Mouse (Mus musculus): Measurements from ENCODE around the gene Rabl3. TPM values are rescaled to one million over a fixed set of nuclear protein-coding genes. Genes with fewer than 3 reads are reported as not detected.

The Rabl3 gene
- polyA plus RNA-seq, 1 experiment from 2014 or later, result 33.5 TPM

- Histone ChIP-seq H3K4me2 (replicated peaks) (no peak overlapping the region), H3K9me3 (no peaks in the 10 kb centered on the region), H3K9ac (no peak overlapping the region), H3K4me3 (no peak overlapping the region), H3K4me1 (no peaks in the 10 kb centered on the region), H3K27me3 (no peaks in the 10 kb centered on the region), H3K36me3 (no peaks in the 10 kb centered on the region), H3K27ac (no peak overlapping the region)
- WGBS, result 93% methylated on average over 2 of the region's 2 CpGs
- no peak for ATAC-seq (ENCODE audit: insufficient number of reproducible peaks, insufficient read depth, low FRiP score, low TSS enrichment)
Measured at GRCm38 (mm10) chr16:37550981-37551380, 11.3 kb downstream of the Rabl3 start.

GRCm38 (mm10) chr16:37552824-37553223 lies 13.1 kb downstream of the Rabl3 start:
- no peaks in the 10 kb centered on the region for H3K27me3 ChIP-seq
- ATAC-seq (ENCODE audit: insufficient number of reproducible peaks, insufficient read depth, low FRiP score, low TSS enrichment), result no peak
- WGBS, result 82% methylated on average over 3 of the region's 3 CpGs
- H3K27ac ChIP-seq, result no peak overlapping the region
- no peak overlapping the region for H3K4me2 ChIP-seq (replicated peaks)
- peaks cover 7% of the 10 kb centered on the region; the same call in 1 of the 2 replicates for H3K36me3 ChIP-seq
- H3K4me1 ChIP-seq, result no peaks in the 10 kb centered on the region
- H3K9me3 ChIP-seq, result no peaks in the 10 kb centered on the region
- no peak overlapping the region for H3K9ac ChIP-seq
- H3K4me3 ChIP-seq, result no peak overlapping the region

GRCm38 (mm10) chr16:37562414-37562813 lies 22.7 kb downstream of the Rabl3 start:
- H3K4me2 ChIP-seq (replicated peaks), result no peak overlapping the region
- peaks cover 3% of the 10 kb centered on the region; the same call in 1 of the 2 replicates for H3K4me1 ChIP-seq
- 80% methylated on average over 6 of the region's 6 CpGs for WGBS
- no peak overlapping the region for H3K9ac ChIP-seq
- ATAC-seq (ENCODE audit: insufficient number of reproducible peaks, insufficient read depth, low FRiP score, low TSS enrichment), result no peak
- H3K36me3 ChIP-seq, result peaks cover 17% of the 10 kb centered on the region; the same call in 1 of the 2 replicates
- no peaks in the 10 kb centered on the region for H3K27me3 ChIP-seq
- no peak overlapping the region for H3K4me3 ChIP-seq
- H3K27ac ChIP-seq, result no peak overlapping the region
- H3K9me3 ChIP-seq, result no peaks in the 10 kb centered on the region

- WGBS, result 88% methylated on average over 5 of the region's 5 CpGs
- Histone ChIP-seq H3K4me3 (no peak overlapping the region), H3K27ac (no peak overlapping the region), H3K27me3 (no peaks in the 10 kb centered on the region), H3K4me1 (peaks cover 3% of the 10 kb centered on the region; the same call in 1 of the 2 replicates), H3K9me3 (no peaks in the 10 kb centered on the region), H3K9ac (no peak overlapping the region), H3K36me3 (peaks cover 12% of the 10 kb centered on the region; the same call in 1 of the 2 replicates), H3K4me2 (replicated peaks) (no peak overlapping the region)
- no peak for ATAC-seq (ENCODE audit: insufficient number of reproducible peaks, insufficient read depth, low FRiP score, low TSS enrichment)
Measured at GRCm38 (mm10) chr16:37562961-37563360, 23.3 kb downstream of the Rabl3 start.

- Histone ChIP-seq H3K9me3 (no peaks in the 10 kb centered on the region), H3K27me3 (no peaks in the 10 kb centered on the region), H3K4me2 (replicated peaks) (no peak overlapping the region), H3K9ac (no peak overlapping the region), H3K36me3 (0 out of 2 replicates have a peak, but pooled peaks cover 2% of the 10 kb centered on the region), H3K4me1 (peaks cover 3% of the 10 kb centered on the region; the same call in 1 of the 2 replicates), H3K4me3 (no peak overlapping the region), H3K27ac (no peak overlapping the region)
- no peak for ATAC-seq (ENCODE audit: insufficient number of reproducible peaks, insufficient read depth, low FRiP score, low TSS enrichment)
- 89% methylated on average over 1 of the region's 1 CpGs for WGBS
Measured at GRCm38 (mm10) chr16:37565117-37565516, 25.4 kb downstream of the Rabl3 start.

- no peak for ATAC-seq (ENCODE audit: insufficient number of reproducible peaks, insufficient read depth, low FRiP score, low TSS enrichment)
- Histone ChIP-seq H3K4me3 (no peak overlapping the region), H3K4me2 (replicated peaks) (no peak overlapping the region), H3K9ac (no peak overlapping the region), H3K36me3 (peaks cover 3% of the 10 kb centered on the region; the same call in 1 of the 2 replicates), H3K27ac (no peak overlapping the region), H3K9me3 (no peaks in the 10 kb centered on the region), H3K27me3 (no peaks in the 10 kb centered on the region), H3K4me1 (peaks cover 3% of the 10 kb centered on the region; the same call in 1 of the 2 replicates)
- WGBS, result 78% methylated on average over 6 of the region's 6 CpGs
Measured at GRCm38 (mm10) chr16:37566107-37566506, 26.4 kb downstream of the Rabl3 start.

- ATAC-seq (ENCODE audit: insufficient number of reproducible peaks, insufficient read depth, low FRiP score, low TSS enrichment), result no peak
- Histone ChIP-seq H3K27ac (no peak overlapping the region), H3K4me3 (no peak overlapping the region), H3K4me1 (peaks cover 6% of the 10 kb centered on the region; the same call in 1 of the 2 replicates), H3K4me2 (replicated peaks) (no peak overlapping the region), H3K9ac (no peak overlapping the region), H3K9me3 (no peaks in the 10 kb centered on the region), H3K27me3 (no peaks in the 10 kb centered on the region), H3K36me3 (peaks cover 5% of the 10 kb centered on the region; the same call in 1 of the 2 replicates)
- 86% methylated on average over 12 of the region's 12 CpGs for WGBS
Measured at GRCm38 (mm10) chr16:37567113-37568050, 27.7 kb downstream of the Rabl3 start.

- ATAC-seq (ENCODE audit: insufficient number of reproducible peaks, insufficient read depth, low FRiP score, low TSS enrichment), result no peak
- H3K9ac ChIP-seq, result no peak overlapping the region
- H3K4me3 ChIP-seq, result no peak overlapping the region
- peaks cover 4% of the 10 kb centered on the region; the same call in 1 of the 2 replicates for H3K4me1 ChIP-seq
- 0 out of 2 replicates have a peak, but pooled peaks cover 4% of the 10 kb centered on the region for H3K9me3 ChIP-seq
- 52% methylated on average over 3 of the region's 3 CpGs for WGBS
- no peak overlapping the region for H3K4me2 ChIP-seq (replicated peaks)
- H3K27ac ChIP-seq, result peak overlapping the region; percentile 59
- no peaks in the 10 kb centered on the region for H3K27me3 ChIP-seq
- H3K36me3 ChIP-seq, result peaks cover 6% of the 10 kb centered on the region; the same call in 1 of the 2 replicates
Measured at GRCm38 (mm10) chr16:37571554-37571953, 31.9 kb downstream of the Rabl3 start.

GRCm38 (mm10) chr16:37572117-37572754 lies 32.6 kb downstream of the Rabl3 start:
- no peak for ATAC-seq (ENCODE audit: insufficient number of reproducible peaks, insufficient read depth, low FRiP score, low TSS enrichment)
- Histone ChIP-seq H3K9ac (no peak overlapping the region), H3K27me3 (no peaks in the 10 kb centered on the region), H3K9me3 (0 out of 2 replicates have a peak, but pooled peaks cover 4% of the 10 kb centered on the region), H3K4me2 (replicated peaks) (no peak overlapping the region), H3K36me3 (peaks cover 6% of the 10 kb centered on the region; the same call in 1 of the 2 replicates), H3K4me3 (no peak overlapping the region), H3K27ac (no peak overlapping the region), H3K4me1 (peaks cover 3% of the 10 kb centered on the region; the same call in 1 of the 2 replicates)
- 67% methylated on average over 12 of the region's 12 CpGs for WGBS

- Histone ChIP-seq H3K27ac (no peak overlapping the region), H3K9ac (no peak overlapping the region), H3K4me3 (no peak overlapping the region), H3K27me3 (no peaks in the 10 kb centered on the region), H3K4me2 (replicated peaks) (no peak overlapping the region), H3K4me1 (peaks cover 3% of the 10 kb centered on the region; the same call in 1 of the 2 replicates), H3K9me3 (0 out of 2 replicates have a peak, but pooled peaks cover 4% of the 10 kb centered on the region), H3K36me3 (peaks cover 6% of the 10 kb centered on the region; the same call in 1 of the 2 replicates)
- ATAC-seq (ENCODE audit: insufficient number of reproducible peaks, insufficient read depth, low FRiP score, low TSS enrichment), result no peak
- 87% methylated on average over 5 of the region's 5 CpGs for WGBS
Measured at GRCm38 (mm10) chr16:37573061-37573460, 33.4 kb downstream of the Rabl3 start.

GRCm38 (mm10) chr16:37575325-37575724 lies 35.6 kb downstream of the Rabl3 start:
- H3K4me1 ChIP-seq, result peaks cover 3% of the 10 kb centered on the region; the same call in 1 of the 2 replicates
- H3K36me3 ChIP-seq, result peaks cover 6% of the 10 kb centered on the region; the same call in 1 of the 2 replicates
- 80% methylated on average over 3 of the region's 3 CpGs for WGBS
- no peak for ATAC-seq (ENCODE audit: insufficient number of reproducible peaks, insufficient read depth, low FRiP score, low TSS enrichment)
- no peak overlapping the region for H3K4me2 ChIP-seq (replicated peaks)
- H3K9ac ChIP-seq, result no peak overlapping the region
- no peak overlapping the region for H3K4me3 ChIP-seq
- no peaks in the 10 kb centered on the region for H3K27me3 ChIP-seq
- 0 out of 2 replicates have a peak, but pooled peaks cover 4% of the 10 kb centered on the region for H3K9me3 ChIP-seq
- no peak overlapping the region for H3K27ac ChIP-seq

Data from embryonic facial prominence, embryonic 12.5 days (tissue).